ENCODE assay signal across 8 mouse cellular contexts in the genomic region with DNA sequence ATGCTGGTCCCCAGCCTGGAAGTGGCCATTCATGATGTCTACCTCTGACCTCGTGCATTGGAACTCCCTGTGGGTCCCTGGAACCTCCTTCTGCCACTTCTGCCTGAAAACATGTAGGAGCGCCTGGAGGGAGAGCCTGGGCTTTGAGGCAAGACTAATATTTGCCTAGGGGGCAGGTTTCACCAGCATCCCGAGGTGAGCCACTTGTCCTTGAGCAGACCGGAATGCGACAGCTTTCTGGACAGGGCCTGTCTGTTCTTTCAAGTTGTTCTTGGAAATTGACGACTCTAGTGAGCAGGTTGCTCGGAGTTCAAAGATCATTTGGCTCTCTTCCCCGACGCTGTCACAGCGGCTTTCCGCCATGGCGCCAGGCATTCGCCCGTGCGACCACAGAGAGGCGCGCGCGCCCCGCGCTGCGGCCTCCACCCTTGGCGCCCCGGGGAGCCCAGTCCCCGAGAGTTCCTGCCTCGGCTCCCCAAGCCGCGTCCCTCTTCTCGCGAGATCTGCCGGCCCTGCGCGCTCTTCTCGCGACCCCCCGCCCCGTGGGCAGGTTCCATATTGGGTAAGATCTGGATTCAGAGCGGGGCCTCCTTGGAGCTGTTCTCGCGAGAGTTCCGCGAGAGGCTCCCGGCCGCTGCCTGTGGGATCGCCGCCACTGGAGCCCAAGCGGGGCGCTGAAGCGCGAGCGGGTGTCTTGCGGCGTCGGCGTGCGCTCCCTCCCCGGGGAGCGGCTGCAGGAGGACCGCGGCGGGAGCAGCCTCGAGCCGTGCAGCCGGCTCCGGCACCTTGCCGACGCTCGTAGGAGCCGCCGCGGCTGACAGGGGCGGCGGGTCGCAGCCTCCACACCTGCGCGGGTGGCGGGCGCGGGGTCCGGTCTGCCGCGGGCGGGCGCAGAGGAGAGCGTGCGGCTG. TPM values are rescaled to one million over a fixed set of nuclear protein-coding genes. Genes with fewer than 3 reads are reported as not detected.
DNase-seq lines count a peak whose midpoint lies in the region; ATAC-seq lines count a peak whose summit lies in the region.

Gene Mapk14, plus strand, starts transcription at position 554 of the 911 bp plus-strand sequence.

- peak within 1 kb of the TSS; percentile 71 for H3K4me2 ChIP-seq in forebrain, embryonic 11.5 days (ENCODE audit: low read depth, low read length, severe bottlenecking)
- peak within 1 kb of the TSS; percentile 73 for H3K4me2 ChIP-seq in heart, embryonic 16.5 days (ENCODE audit: low read depth, low read length)
- peak within 1 kb of the TSS; percentile 90 for H3K4me2 ChIP-seq in liver, embryonic 15.5 days
- peak within 1 kb of the TSS; percentile 77 for H3K4me2 ChIP-seq in neural tube, embryonic 12.5 days (replicated peaks)

- peak within 1 kb of the TSS; percentile 97 for H3K4me3 ChIP-seq in forebrain, embryonic 11.5 days (ENCODE audit: low read depth, low read length)
- H3K4me3 ChIP-seq in heart, embryonic 16.5 days (ENCODE audit: low read length): peak within 1 kb of the TSS; percentile 99
- H3K4me3 ChIP-seq in liver, embryonic 15.5 days (replicated peaks): peak within 1 kb of the TSS; percentile 98
- H3K4me3 ChIP-seq in neural tube, embryonic 12.5 days: peak within 1 kb of the TSS; percentile 97

- H3K9ac ChIP-seq in forebrain, embryonic 11.5 days (ENCODE audit: low read length): peak within 1 kb of the TSS; percentile 92
- peak within 1 kb of the TSS; percentile 98 for H3K9ac ChIP-seq in heart, embryonic 16.5 days (ENCODE audit: low read length)
- peak within 1 kb of the TSS; percentile 96 for H3K9ac ChIP-seq in liver, embryonic 15.5 days
- peak within 1 kb of the TSS; percentile 85 for H3K9ac ChIP-seq in neural tube, embryonic 12.5 days

- WGBS in forebrain, embryonic 11.5 days: under 1% methylated on average over 83 of the region's 86 CpGs
- WGBS in heart, embryonic 16.5 days: under 1% methylated on average over 86 of the region's 86 CpGs
- under 1% methylated on average over 85 of the region's 86 CpGs for WGBS in liver, embryonic 15.5 days (ENCODE audit: insufficient replicate concordance)
- under 1% methylated on average over 85 of the region's 86 CpGs for WGBS in neural tube, embryonic 12.5 days

- no peaks in the 10 kb centered on the region for H3K9me3 ChIP-seq in forebrain, embryonic 11.5 days (ENCODE audit: control insufficient read depth, low read length)
- H3K9me3 ChIP-seq in heart, embryonic 16.5 days (replicated peaks; ENCODE audit: control insufficient read depth, low read length): no peaks in the 10 kb centered on the region
- no peaks in the 10 kb centered on the region for H3K9me3 ChIP-seq in liver, embryonic 15.5 days (replicated peaks)
- H3K9me3 ChIP-seq in neural tube, embryonic 12.5 days: no peaks in the 10 kb centered on the region

- peaks cover 12% of the 10 kb centered on the region; the same call in 1 of the 2 replicates for H3K4me1 ChIP-seq in forebrain, embryonic 11.5 days (replicated peaks; ENCODE audit: control insufficient read depth, insufficient read depth, low read length)
- H3K4me1 ChIP-seq in heart, embryonic 16.5 days (ENCODE audit: control insufficient read depth, insufficient read depth, low read length): peaks cover 24% of the 10 kb centered on the region
- H3K4me1 ChIP-seq in liver, embryonic 15.5 days (replicated peaks): peaks cover 64% of the 10 kb centered on the region
- H3K4me1 ChIP-seq in neural tube, embryonic 12.5 days: peaks cover 27% of the 10 kb centered on the region

- H3K36me3 ChIP-seq in forebrain, embryonic 11.5 days (ENCODE audit: control insufficient read depth, insufficient read depth, low read length): no peaks in the 10 kb centered on the region
- no peaks in the 10 kb centered on the region for H3K36me3 ChIP-seq in heart, embryonic 16.5 days (ENCODE audit: control insufficient read depth, insufficient read depth)
- peaks cover 7% of the 10 kb centered on the region; the same call in 1 of the 2 replicates for H3K36me3 ChIP-seq in liver, embryonic 15.5 days (replicated peaks)
- H3K36me3 ChIP-seq in neural tube, embryonic 12.5 days: no peaks in the 10 kb centered on the region

- peak; percentile 94 for ATAC-seq in forebrain, embryonic 11.5 days (replicated peaks; ENCODE audit: low FRiP score)
- peak; percentile 96 for ATAC-seq in heart, embryonic 16.5 days (replicated peaks; ENCODE audit: extremely low read depth, insufficient read depth, low FRiP score)
- ATAC-seq in liver, embryonic 15.5 days (ENCODE audit: insufficient read depth): peak; percentile 93
- peak; percentile 94 for ATAC-seq in neural tube, embryonic 12.5 days (ENCODE audit: low FRiP score, low read depth)

- peak; percentile 100 for DNase-seq in CD8-positive naive resting alpha-beta T cell, adult 2 months (ENCODE audit: low read depth in 2 of 2, low spot score in 2 of 2)
- peak; percentile 100 for DNase-seq in c-Kit-positive CD71-negative TER-119-negative erythroid progenitor cells, embryonic 14.5 days (ENCODE audit: low read depth)
- DNase-seq in forebrain, embryonic 11.5 days (ENCODE audit: low spot score): peak; percentile 100
- peak; percentile 99 to 100 for DNase-seq in kidney, postnatal 36 days
- peak; percentile 97 for DNase-seq in telencephalon, adult 2 months (ENCODE audit: low read depth, low spot score)

- peak within 1 kb of the TSS; percentile 90 for H3K27ac ChIP-seq in forebrain, embryonic 11.5 days (ENCODE audit: low read depth, low read length)
- peak within 1 kb of the TSS; percentile 97 for H3K27ac ChIP-seq in heart, embryonic 16.5 days (ENCODE audit: low read length)
- peak within 1 kb of the TSS; percentile 97 for H3K27ac ChIP-seq in liver, embryonic 15.5 days (replicated peaks)
- H3K27ac ChIP-seq in neural tube, embryonic 12.5 days: peak within 1 kb of the TSS; percentile 92

- H3K27me3 ChIP-seq in forebrain, embryonic 11.5 days (ENCODE audit: control insufficient read depth, insufficient read depth, low read length): peaks cover 9% of the 10 kb centered on the region
- H3K27me3 ChIP-seq in heart, embryonic 16.5 days (ENCODE audit: control insufficient read depth, insufficient read depth, low read length): peaks cover 3% of the 10 kb centered on the region; the same call in 1 of the 2 replicates
- no peaks in the 10 kb centered on the region; the same call in 1 of the 2 replicates for H3K27me3 ChIP-seq in liver, embryonic 15.5 days
- peaks cover 7% of the 10 kb centered on the region for H3K27me3 ChIP-seq in neural tube, embryonic 12.5 days (replicated peaks)

RNA-seq across cellular contexts. Expression of gene Mapk14, which starts in this region (rescaled TPM):
- polyA plus RNA-seq in forebrain, embryonic 11.5 days (2014; fragmentation: Nextera tagmentation; extraction: Ambion mirVana): 51.7 and 52.3 TPM in 2 replicates
- 29.3 and 31.2 TPM in 2 replicates for polyA plus RNA-seq in heart, embryonic 16.5 days (2015; fragmentation: Nextera tagmentation; extraction: Ambion mirVana)
- polyA plus RNA-seq in liver, embryonic 15.5 days (2015; fragmentation: Nextera tagmentation; extraction: Ambion mirVana): 29.0 and 33.4 TPM in 2 replicates
- polyA plus RNA-seq in neural tube, embryonic 12.5 days (2016; fragmentation: Nextera tagmentation; extraction: Ambion mirVana): 40.8 and 42.7 TPM in 2 replicates

Comparison
In these comparisons a context has a peak if more than half of its experiments do, and no peak if none do; other contexts are left out.
1. Peak in every context shown above with its lines: DNase-seq, ATAC-seq, H3K4me3 ChIP-seq and H3K27ac ChIP-seq.